Mouse (Mus musculus) hindbrain, postnatal 0 days (tissue): ENCODE results near the gene Vmn1r239-ps. TPM values are rescaled to one million over a fixed set of nuclear protein-coding genes. Genes with fewer than 3 reads are reported as not detected.
"Not testable (repeated sequence)": the region's sequence is repeated elsewhere in the genome, so short reads cannot be mapped to it uniquely, and the experiment has no call there.

Experiments
- ATAC-seq: fragments of 200-750 bp; cut with Nextera tagmentation; 2 replicates; pipeline ENCODE4 v1.8.0; 2017; ENCODE audit warnings: mild to moderate bottlenecking, moderate TSS enrichment, moderate library complexity
- DNase-seq: peaks from one replicate; pipeline ENCODE4 v3.0.0-alpha.2; 2015; ENCODE audit warnings: low spot score
- H3K27ac ChIP-seq: fragments of 300-500 bp; sonication (generic); 2 replicates; pipeline ENCODE4 v1.5.1; 2014; ENCODE audit warnings: mild to moderate bottlenecking
- H3K27me3 ChIP-seq: fragments of 300-500 bp; sonication (generic); 2 replicates; pipeline ENCODE4 v1.6.1; 2014; ENCODE audit warnings: low read length, mixed read lengths; ENCODE audit not compliant: insufficient read depth
- H3K36me3 ChIP-seq: fragments of 300-500 bp; sonication (generic); 2 replicates; pipeline ENCODE4 v1.6.1; 2014; ENCODE audit warnings: low read length, mixed read lengths; ENCODE audit not compliant: insufficient read depth
- H3K4me1 ChIP-seq: fragments of 300-500 bp; sonication (generic); 2 replicates; pipeline ENCODE4 v1.6.1; 2014; ENCODE audit warnings: antibody characterized with exemption, low read length, mixed read lengths; ENCODE audit not compliant: insufficient read depth
- H3K4me2 ChIP-seq: fragments of 300-500 bp; sonication (generic); 2 replicates; pipeline ENCODE4 v1.6.1; 2014; ENCODE audit warnings: low read depth, mild to moderate bottlenecking, low read length, moderate library complexity, mixed read lengths
- H3K4me3 ChIP-seq: fragments of 300-500 bp; sonication (generic); 2 replicates; pipeline ENCODE4 v1.5.1; 2014; ENCODE audit warnings: low read length
- H3K9ac ChIP-seq: fragments of 300-500 bp; sonication (generic); replicated peaks from 2 replicates; pipeline ENCODE4 v1.6.1; 2014; ENCODE audit warnings: mild to moderate bottlenecking, low read length, moderate library complexity, mixed read lengths
- H3K9me3 ChIP-seq: fragments of 300-500 bp; sonication (generic); 2 replicates; pipeline ENCODE4 v1.6.1; 2016; ENCODE audit warnings: low read length, mixed read lengths
- CTCF ChIP-seq: IDR thresholded peaks from 2 replicates; pipeline ENCODE4 v1.5.1; 2016; ENCODE audit warnings: antibody characterized with exemption, control low read depth, low read depth
- WGBS: fragments of 180-500 bp; shearing (Covaris S2); extraction: QIAGEN DNeasy Blood & Tissue Kit; methylation state at CpG from one replicate; pipeline ENCODE4 v1.1.7; 2014; 5-methylcytosine and 5-hydroxymethylcytosine counted together
- polyA plus RNA-seq: library from polyadenylated mRNA; unstranded; fragments of >200 nt; fragmentation: Nextera tagmentation; extraction: Ambion mirVana; gene quantifications from 2 replicates; pipeline ENCODE4 v1.2.1, GENCODE M21; 2015
- total RNA-seq: library from RNA; depleted of rRNA; stranded (reverse); fragments of >200 nt; gene quantifications from 2 replicates; pipeline ENCODE4 v1.2.3, GENCODE M21; 2014; rRNA removed

The Vmn1r239-ps gene
- not detected in 2 replicates for total RNA-seq
- not detected in 2 replicates for polyA plus RNA-seq

- not testable (repeated sequence) for H3K9me3 ChIP-seq, DNase-seq, H3K27me3 ChIP-seq, H3K4me2 ChIP-seq, ATAC-seq, H3K36me3 ChIP-seq, H3K27ac ChIP-seq, H3K9ac ChIP-seq, H3K4me1 ChIP-seq, H3K4me3 ChIP-seq
- WGBS = 76% methylated on average over 1 of the region's 1 CpGs
These were observed at the start of gene Vmn1r239-ps for GRCm38 (mm10) chrX:147453610-147454009. TSS of gene Vmn1r239-ps (minus strand) at chrX:147453710.

GRCm38 (mm10) chrX:147489551-147489950 lies 36.0 kb upstream of the Vmn1r239-ps start:
- Histone ChIP-seq H3K9me3 (no peaks in the 10 kb centered on the region), H3K9ac (no peak overlapping the region), H3K27ac (no peak overlapping the region), H3K4me3 (no peak overlapping the region), H3K36me3 (no peaks in the 10 kb centered on the region), H3K27me3 (no peaks in the 10 kb centered on the region), H3K4me1 (no peaks in the 10 kb centered on the region), H3K4me2 (no peak overlapping the region)
- ATAC-seq (no peak), DNase-seq (peak; percentile 2)
- peak; percentile 46 for TF ChIP-seq CTCF
- WGBS = 59% methylated on average over 2 of the region's 2 CpGs

GRCm38 (mm10) chrX:147443386-147443785 lies 10.1 kb downstream of the Vmn1r239-ps start:
- TF ChIP-seq CTCF = no peak
- Histone ChIP-seq H3K4me3 (no peak overlapping the region), H3K27me3 (no peaks in the 10 kb centered on the region), H3K27ac (no peak overlapping the region), H3K9ac (no peak overlapping the region), H3K36me3 (no peaks in the 10 kb centered on the region), H3K4me1 (no peaks in the 10 kb centered on the region), H3K4me2 (no peak overlapping the region), H3K9me3 (no peaks in the 10 kb centered on the region)
- WGBS = 89% methylated on average over 4 of the region's 4 CpGs
- DNase-seq (no peak), ATAC-seq (no peak)

- no peaks in the 10 kb centered on the region for H3K27me3 ChIP-seq
- H3K27ac ChIP-seq = no peak overlapping the region
- H3K9me3 ChIP-seq = no peaks in the 10 kb centered on the region
- no peak overlapping the region for H3K4me3 ChIP-seq
- WGBS = 80% methylated on average over 2 of the region's 2 CpGs
- no peak overlapping the region for H3K4me2 ChIP-seq
- no peaks in the 10 kb centered on the region for H3K4me1 ChIP-seq
- DNase-seq (no peak), ATAC-seq (no peak)
- H3K36me3 ChIP-seq = no peaks in the 10 kb centered on the region
- no peak for TF ChIP-seq CTCF
- no peak overlapping the region for H3K9ac ChIP-seq
These were observed 18.1 kb downstream of the Vmn1r239-ps start for GRCm38 (mm10) chrX:147435400-147435799.

GRCm38 (mm10) chrX:147429753-147430152 lies 23.8 kb downstream of the Vmn1r239-ps start:
- Histone ChIP-seq H3K4me3 (no peak overlapping the region), H3K27me3 (no peaks in the 10 kb centered on the region), H3K4me2 (no peak overlapping the region), H3K36me3 (no peaks in the 10 kb centered on the region), H3K4me1 (no peaks in the 10 kb centered on the region), H3K9ac (no peak overlapping the region), H3K9me3 (no peaks in the 10 kb centered on the region), H3K27ac (no peak overlapping the region)
- ATAC-seq (no peak), DNase-seq (peak; percentile 18)
- no peak for TF ChIP-seq CTCF
- 64% methylated on average over 1 of the region's 1 CpGs for WGBS

- H3K27me3 ChIP-seq = no peaks in the 10 kb centered on the region
- H3K4me3 ChIP-seq = no peak within 1 kb of the TSS
- ATAC-seq (no peak), DNase-seq (no peak)
- WGBS = 44% methylated on average over 1 of the region's 1 CpGs
- H3K9ac ChIP-seq = no peak within 1 kb of the TSS
- no peak within 1 kb of the TSS for H3K4me2 ChIP-seq
- no peaks in the 10 kb centered on the region for H3K36me3 ChIP-seq
- H3K4me1 ChIP-seq = no peaks in the 10 kb centered on the region
- H3K27ac ChIP-seq = no peak within 1 kb of the TSS
- no peak for TF ChIP-seq CTCF
- H3K9me3 ChIP-seq = no peaks in the 10 kb centered on the region
These were observed 24.4 kb downstream of the Vmn1r239-ps start, which contains the start of gene Il13ra2 for GRCm38 (mm10) chrX:147429129-147429528. TSS of gene Il13ra2 (minus strand) at chrX:147429192.

Other genes starting within 250 kb of the Vmn1r239-ps start
- 0.10 TPM in 1 of 2 replicates, not detected in the other for gene Il13ra2, start 24.5 kb downstream of the Vmn1r239-ps start, total RNA-seq
- gene Il13ra2, start 24.5 kb downstream of the Vmn1r239-ps start, polyA plus RNA-seq = 0.58 and 0.64 TPM in 2 replicates
- 14.7 and 15.9 TPM in 2 replicates for gene Lrch2, start 100.4 kb upstream of the Vmn1r239-ps start, total RNA-seq
- gene Lrch2, start 100.4 kb upstream of the Vmn1r239-ps start, polyA plus RNA-seq = 6.0 and 6.4 TPM in 2 replicates